Mouse (Mus musculus) myocyte (in vitro differentiated cells): ENCODE results near the gene Prr15l.

ENCODE experiments used
- E2F4 ChIP-seq: IDR thresholded peaks from one replicate; pipeline ENCODE4 v1.6.1; 2011; ENCODE audit warnings: mild to moderate bottlenecking, control low read depth, moderate library complexity; ENCODE audit not compliant: insufficient read depth
- MAX ChIP-seq: IDR thresholded peaks from one replicate; pipeline ENCODE4 v1.6.1; 2011; ENCODE audit warnings: low read depth, mild to moderate bottlenecking, control low read depth
- MYOG ChIP-seq, 3 experiments: IDR thresholded peaks; one replicate each; pipeline ENCODE4 v1.6.1; 2011; ENCODE audit warnings: control low read depth in 2 of 3, low read depth in 2 of 3, mild to moderate bottlenecking in 2 of 3; ENCODE audit not compliant: insufficient read length in 2 of 3, control insufficient read depth in 1 of 3, insufficient read depth in 1 of 3
- POLR2A ChIP-seq: IDR thresholded peaks from one replicate; pipeline ENCODE4 v1.6.1; 2011; ENCODE audit warnings: low read depth, mild to moderate bottlenecking, control low read depth, moderate library complexity; ENCODE audit not compliant: insufficient read length
- REST ChIP-seq: IDR thresholded peaks from one replicate; pipeline ENCODE4 v1.6.1; 2011; ENCODE audit warnings: mild to moderate bottlenecking, control low read depth, moderate library complexity; ENCODE audit not compliant: insufficient read depth, insufficient read length
- TCF12 ChIP-seq: IDR thresholded peaks from one replicate; pipeline ENCODE4 v1.6.1; 2011; ENCODE audit warnings: mild to moderate bottlenecking, control low read depth; ENCODE audit not compliant: poor library complexity, insufficient read depth, severe bottlenecking

DNA sequence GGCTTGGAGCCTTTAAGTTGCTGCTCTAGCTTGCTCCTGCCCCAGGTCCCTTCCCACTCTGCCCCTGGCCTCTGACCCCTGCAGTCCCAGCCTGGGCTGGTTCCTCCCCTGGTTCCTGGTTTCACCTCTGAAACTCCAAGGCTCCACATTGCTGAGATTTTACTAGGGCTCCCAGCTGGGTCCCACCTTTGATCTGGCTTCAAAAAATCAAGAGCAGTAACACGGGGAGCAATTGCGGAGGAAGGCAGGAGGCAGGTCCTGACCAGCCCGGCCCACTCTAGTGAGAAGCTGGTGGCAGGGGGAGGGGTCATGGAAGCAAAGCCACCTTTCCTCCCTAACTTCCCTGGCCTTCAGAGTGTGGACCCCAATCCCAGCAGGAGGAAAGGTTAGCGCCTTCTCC is 57.0 kb downstream of the Prr15l start:
- TF ChIP-seq MYOG (IDR thresholded peaks at IDR 0.05; ENCODE audit: control insufficient read depth in 1 of 3, insufficient read depth in 1 of 3, insufficient read length in 2 of 3, low read depth in 2 of 3) (no peak), POLR2A (no peak), E2F4 (no peak), TCF12 (no peak), MAX (no peak), REST (no peak)
